Mouse (Mus musculus) left cerebral cortex, postnatal 25 days (tissue): ENCODE results near the gene Itpk1. TPM values are rescaled to one million over a fixed set of nuclear protein-coding genes. Genes with fewer than 3 reads are reported as not detected.

Experiments
- DNase-seq, 2 experiments: peaks; one replicate each; pipeline ENCODE4 v3.0.0; 2022; ENCODE audit warnings: low spot score in 2 of 2, mixed read lengths in 1 of 2
- intact Hi-C: fragments of 180-260 bp; cut with DNase I; formaldehyde crosslinking; loops from one replicate; pipeline ENCODE4 v1.15.1; 2025
- total RNA-seq, 2 experiments: library from RNA; stranded (reverse); gene quantifications; 2 replicates each; pipeline ENCODE4 v1.2.3; 2021

Gene Itpk1
- total RNA-seq, 2 experiments from 2014 or later, result 63.9 to 70.2 TPM

DNA sequence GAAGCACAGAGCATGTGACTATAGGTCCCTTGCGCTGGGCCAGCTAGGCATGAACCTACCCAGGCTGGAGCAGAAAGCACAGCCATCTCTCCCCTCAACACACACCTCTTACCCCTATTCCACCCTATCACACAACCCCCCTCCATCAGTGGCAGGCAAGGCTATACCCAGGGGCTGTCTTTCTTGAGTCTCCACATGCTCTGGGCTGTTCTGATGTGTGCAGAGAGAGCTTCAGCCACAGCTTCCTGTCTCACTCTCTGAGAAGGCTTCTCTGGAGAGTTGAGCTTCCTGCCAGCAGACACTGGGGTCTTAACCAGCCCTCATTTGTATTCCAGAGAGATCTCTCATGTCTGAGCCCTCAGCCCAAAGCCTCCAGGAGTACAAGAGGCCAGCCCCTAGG lies 92.3 kb downstream of the Itpk1 start:
- intact Hi-C loops, result no loop called here
- no peak for DNase-seq

DNA sequence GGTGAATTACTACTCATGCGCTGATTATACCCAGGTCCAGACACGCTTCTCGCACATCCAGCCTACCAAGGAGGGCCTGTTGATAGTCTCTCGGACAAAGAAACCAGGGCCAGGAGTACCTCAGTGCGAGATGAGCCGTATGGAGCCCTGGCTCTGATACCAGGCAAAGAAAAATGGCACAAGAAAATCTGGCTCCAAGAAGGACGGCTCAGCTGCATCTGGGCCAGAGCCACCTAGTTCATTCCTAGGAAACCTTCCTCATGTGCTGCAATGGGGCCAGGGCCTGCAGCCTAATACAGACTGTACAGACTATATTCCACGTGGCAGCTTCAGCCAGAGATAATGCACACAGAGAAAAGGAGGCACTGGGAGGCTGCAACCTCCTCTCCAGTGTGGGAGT lies 93.8 kb downstream of the Itpk1 start:
- DNase-seq, result no peak
- intact Hi-C loops, result no loop called here

DNA sequence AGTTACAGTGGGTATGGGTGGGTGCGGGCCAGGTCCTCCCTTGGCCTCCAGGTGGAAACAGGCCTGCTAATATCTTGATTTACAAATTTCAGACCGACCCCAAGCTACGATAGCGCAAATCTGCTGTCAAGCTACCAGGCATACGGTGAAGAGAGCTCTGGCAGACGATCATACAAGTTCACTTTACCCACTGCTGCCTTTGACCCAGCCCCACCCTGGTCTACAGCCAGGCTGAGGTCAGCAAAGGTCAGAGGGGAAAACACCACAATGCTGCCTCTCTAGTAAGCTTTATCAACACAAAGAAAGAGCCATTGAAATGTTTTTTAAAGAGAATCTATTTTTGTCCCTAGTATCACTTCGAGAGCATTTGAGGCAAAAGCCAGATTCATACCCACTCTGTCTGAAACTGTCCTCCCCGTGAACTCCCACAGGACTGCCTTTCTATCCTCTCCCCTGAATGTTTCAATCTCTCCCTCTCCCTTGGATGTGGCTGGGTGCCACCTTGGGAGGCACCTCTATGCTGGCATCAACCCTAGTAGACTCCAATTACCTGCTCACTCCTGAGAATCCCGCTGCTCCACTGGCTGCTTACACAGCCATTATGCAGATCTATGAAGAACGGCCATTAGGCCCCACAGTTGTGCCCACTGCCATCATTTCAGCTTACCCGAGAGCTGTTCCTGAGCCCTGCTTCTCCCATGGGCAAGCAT lies 96.8 kb downstream of the Itpk1 start:
- no peak for DNase-seq
- intact Hi-C loops, result no loop called here

DNA sequence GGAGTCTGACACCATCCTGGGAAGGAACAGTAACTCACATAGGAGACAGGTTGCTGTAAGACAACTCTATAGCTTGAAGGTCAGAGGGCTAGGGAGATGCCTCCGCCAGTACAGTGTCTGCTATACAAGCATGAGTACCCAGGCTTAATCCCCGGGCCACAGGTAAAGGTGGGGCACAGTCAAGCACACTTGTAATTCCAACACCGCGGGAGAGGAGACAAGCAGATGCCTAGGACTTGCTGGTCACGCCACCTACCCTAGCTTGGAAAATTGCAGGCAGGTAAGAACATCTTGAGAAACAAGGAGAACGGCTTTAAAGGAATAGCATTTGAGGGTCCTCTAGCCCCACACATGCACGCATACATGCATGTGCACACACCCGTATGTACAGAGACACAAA lies 97.7 kb downstream of the Itpk1 start:
- intact Hi-C loops, result no loop called here
- DNase-seq, result no peak

DNA sequence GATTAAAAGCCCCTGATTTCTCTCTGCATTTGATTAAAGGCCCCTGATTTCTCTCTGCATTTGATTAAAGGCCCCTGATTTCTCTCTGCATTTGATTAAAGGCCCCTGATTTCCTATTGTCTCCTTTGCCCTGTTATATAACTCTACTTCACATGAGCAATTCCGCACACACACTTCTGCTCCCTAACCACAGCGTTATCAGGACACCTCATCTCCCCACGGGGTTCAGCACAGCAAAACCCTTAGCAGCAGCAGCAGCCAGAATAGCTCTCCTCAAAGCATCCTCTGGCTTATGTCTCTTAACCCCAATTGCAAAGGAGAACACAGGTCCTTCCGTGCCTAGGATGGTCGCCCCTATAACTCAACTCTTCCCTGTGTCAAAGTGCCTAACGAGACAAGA lies 99.1 kb downstream of the Itpk1 start:
- no peak for DNase-seq
- intact Hi-C loops, result no loop called here

DNA sequence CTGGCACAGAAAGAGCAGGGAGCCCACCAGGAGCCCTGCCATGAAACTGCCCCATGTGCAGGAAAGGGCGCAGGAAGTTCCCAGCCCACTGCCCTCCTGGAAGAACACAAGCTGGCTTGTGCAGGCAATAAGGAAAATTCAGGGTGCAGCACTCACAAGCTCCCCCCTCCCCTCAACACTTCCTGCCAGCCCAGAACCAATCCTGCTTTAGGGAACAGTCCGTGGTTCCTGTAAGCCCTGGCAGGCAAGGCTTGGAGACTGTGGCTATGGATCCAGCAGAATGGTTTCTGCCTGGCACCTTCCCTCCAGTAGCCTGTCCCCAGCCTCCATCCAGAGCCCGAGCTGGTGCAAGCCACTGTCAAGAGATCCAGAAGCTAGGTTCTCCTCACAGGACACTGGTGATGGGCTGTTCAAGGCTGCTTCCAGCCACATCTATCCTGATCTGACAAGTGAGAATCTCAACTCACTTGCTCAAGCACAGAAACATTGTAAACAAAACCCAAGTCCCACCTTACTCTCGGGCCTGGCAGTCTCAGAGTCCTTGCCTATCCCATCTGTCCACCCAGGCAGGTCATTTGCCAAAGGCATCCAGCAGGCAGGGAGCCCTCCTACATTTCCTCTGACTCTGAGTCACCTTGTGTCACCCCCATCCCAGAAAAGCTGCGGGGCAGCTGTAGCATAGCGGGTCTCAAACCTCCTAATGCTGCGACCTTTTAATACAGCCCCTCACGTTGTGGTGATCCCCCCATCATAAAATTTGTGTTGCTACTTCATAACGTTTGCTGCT lies 102.3 kb downstream of the Itpk1 start:
- no peak for DNase-seq
- intact Hi-C loops, result no loop called here

DNA sequence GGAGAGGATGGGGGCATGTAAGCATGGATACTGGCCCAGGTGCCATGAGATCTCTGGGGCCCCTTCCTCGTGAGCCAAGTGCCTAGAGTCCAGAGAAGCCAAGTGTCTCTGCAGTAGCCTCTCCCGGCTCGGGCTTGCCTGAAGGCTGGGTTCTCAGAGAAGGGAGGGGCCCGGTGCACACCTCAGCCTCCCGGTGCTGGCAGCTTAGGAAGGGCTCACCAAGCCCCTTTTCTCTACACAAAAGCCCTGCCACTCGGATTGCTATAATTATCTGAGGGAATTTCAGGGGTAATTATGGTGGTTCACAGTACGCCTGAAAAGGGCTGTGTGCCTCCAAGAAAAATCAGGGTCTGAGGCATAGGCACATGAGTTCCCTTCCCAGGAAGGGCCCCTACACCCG lies 102.9 kb downstream of the Itpk1 start:
- no peak for DNase-seq
- intact Hi-C loops, result no loop called here

DNA sequence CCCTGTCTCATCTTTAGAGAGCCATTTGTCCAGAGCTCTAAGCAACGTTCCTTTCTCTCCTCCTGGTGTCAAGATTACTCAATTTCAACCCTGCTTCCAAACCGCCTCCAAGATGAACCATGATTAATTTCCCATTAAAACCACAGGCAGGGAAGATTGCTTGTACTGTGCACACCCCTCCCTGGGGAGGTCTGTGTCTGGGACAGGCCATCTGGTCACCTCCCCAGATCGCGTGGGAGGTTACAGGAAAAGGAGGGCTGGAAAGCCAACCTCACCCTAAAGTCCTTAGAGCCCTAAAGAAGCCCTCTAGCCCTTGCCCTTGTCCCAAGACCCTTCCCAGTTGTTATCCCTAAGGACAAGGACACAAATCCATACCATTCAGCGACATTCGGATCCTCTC lies 104.4 kb downstream of the Itpk1 start:
- no peak for DNase-seq
- intact Hi-C loops, result no loop called here

DNA sequence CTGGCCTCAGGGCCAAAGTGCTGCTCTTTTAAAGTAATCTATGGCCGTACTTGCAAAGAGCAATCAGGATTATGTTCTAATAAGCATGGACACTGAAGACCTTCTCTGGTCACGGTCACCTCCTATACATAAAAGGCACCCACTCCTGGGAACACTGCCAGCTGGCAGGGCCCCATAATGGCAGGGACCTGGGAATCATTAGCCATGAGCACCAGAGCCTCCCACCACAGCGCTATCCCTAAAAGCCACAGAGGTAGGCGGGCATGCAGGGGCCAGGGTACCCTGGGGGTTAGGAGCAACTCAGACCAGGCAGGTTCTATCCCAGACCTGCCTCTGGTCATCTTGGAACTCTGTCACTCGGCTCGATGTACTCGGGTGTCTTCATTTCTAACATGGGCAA lies 104.9 kb downstream of the Itpk1 start:
- DNase-seq, result no peak
- intact Hi-C loops, result no loop called here

DNA sequence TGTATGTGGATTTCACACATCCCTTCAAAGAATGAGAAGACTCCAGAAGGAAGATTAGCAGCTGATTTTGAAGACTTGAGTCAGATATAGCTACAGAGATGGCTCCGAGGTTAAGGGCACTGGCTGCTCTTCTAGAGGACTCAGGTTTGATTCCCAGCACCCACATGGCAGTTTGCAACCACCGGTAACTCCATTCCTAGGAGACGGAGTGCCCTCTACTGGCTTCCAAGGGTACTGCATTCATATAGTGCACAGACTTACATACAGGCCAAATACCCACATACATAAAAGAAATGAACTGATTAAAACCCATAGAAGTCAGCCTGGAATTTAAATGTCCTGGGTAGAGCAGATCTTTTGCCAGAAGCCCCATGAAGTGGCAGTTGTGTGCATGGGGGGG lies 106.2 kb downstream of the Itpk1 start:
- intact Hi-C loops, result no loop called here
- no peak for DNase-seq

DNA sequence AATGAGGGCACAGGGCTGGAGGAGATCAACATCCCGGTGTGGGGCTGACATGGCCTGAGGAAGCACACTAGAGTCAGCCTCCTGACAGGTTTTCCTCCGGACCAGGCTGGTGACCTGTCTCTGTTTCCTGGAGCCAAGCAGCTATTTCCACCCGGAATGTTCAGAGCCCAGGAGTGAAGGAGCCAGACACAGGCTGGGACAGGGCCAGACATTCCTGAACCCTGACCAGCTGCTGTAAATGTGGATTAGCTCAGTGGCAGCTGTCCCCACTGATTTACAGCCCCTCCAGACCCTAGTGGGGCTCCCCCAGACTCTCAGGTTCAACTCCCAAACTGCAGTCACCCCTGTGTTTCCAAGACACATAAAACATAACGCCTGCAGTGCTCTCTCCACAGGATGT lies 107.3 kb downstream of the Itpk1 start:
- DNase-seq, result no peak
- intact Hi-C loops, result no loop called here

DNA sequence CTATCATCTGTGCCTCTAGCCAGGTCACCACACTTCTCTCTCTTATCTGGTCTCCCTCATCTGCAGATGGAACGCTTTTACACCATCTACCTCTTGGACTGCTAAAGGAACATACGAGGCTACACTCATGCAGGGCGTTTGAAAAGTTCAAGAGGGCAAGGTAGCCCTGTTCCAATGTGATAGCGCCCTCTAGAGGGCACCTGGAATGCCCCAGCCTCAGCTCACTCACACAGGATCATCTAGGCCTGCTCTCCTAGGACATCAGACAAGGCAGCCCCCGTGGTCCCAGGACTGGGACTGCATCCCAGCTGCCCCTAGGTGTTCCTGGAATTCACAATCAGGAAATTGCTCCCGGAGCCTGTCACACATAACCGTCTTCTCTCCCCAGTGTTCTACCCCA lies 108.3 kb downstream of the Itpk1 start:
- intact Hi-C loops, result no loop called here
- no peak for DNase-seq

DNA sequence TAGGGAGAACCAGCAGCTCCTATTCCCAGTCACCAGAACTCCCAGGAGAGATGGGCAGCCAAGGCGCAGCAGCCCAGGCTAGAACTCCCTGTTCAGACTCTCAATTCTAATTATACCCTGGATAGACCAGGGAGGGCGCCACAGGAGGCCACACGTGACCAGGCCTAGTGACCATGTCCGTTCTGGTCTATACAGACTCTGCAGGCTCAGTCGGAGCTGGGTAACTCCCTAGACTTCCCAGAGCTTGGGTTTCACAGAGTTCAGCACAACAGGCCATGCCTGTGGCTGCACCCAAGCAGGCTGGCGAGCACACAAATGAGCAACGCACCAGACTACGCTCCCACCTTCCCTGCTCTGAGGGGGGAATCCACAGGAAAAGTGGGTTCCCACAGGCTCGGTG lies 110.1 kb downstream of the Itpk1 start:
- no peak for DNase-seq
- intact Hi-C loops, result no loop called here

DNA sequence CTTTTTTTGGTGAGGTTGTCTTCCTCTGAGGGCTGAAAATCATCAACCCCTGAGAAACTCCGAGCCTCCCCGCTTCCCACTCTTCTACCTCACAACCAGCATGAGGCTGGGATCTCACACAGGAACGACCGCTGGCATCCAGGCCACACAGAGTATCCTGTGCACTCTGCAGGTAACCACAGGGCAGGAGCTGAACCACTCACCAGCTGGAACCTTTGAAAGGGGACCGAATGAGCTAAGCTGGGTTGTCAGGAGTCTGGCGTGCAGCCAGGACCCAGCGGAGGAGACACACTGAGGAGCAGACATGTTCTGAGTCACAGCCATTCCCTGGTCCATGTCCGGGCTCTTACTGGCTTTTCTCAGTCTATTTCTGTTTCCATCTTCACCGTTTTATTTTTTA lies 111.0 kb downstream of the Itpk1 start:
- intact Hi-C loops, result loop anchor here (1.0 kb wide), 1 partner anchor 60 kb away; no protein-coding TSS in a partner anchor
- DNase-seq, result peak; percentile 64 to 82

DNA sequence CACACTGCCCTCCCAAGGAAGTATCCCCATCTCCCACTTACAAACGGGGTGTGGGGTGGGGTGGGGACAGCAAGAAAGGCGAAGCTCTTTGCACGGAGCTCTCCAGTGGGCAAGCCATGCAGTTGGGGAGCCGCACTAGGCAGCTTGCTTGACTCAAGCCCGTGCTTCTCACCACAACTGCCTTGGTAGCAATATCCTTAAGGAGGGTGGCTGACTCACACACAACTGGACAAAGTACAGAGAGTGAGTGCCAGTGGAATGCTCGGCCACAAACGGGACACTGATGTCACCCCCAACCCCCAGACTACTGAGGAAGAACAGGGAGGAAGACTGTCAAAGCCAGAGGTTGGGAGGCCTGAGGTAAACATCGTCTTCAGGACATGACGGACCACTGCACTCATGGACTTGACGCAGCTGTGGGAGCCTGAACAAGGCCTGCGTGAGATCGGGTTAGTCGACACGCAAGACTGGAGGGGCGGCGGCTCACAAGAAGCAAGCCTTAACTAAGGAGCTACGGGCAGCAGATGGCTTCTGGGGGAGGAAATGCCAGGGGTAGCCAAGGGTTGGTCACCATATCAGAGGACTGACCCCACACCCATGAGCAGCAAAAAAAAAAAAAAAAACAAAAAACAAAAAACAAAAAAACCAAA lies 113.9 kb downstream of the Itpk1 start:
- intact Hi-C loops, result no loop called here

DNA sequence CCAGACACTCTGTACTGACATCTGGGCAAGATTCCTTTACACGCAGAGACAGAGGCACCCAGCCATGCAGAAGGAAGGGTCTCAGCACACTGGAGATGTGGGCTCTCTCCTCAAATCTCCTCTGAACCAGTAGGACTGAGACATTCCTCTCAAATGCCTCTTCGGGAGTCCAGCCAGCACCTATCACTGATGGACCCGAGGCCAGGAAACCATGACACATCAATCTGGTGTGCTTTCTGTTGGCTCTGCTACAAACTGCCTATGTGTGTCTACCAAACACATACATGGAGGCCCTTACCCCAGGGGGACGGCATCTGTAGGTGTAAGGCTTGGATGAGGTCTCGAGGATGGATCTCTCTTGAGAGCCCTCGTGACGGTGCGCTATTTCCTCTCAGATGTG lies 117.6 kb downstream of the Itpk1 start:
- intact Hi-C loops, result no loop called here
- no peak for DNase-seq

More for the DNA sequence above, 113.9 kb downstream of the Itpk1 start:
- no peak for DNase-seq

DNA sequence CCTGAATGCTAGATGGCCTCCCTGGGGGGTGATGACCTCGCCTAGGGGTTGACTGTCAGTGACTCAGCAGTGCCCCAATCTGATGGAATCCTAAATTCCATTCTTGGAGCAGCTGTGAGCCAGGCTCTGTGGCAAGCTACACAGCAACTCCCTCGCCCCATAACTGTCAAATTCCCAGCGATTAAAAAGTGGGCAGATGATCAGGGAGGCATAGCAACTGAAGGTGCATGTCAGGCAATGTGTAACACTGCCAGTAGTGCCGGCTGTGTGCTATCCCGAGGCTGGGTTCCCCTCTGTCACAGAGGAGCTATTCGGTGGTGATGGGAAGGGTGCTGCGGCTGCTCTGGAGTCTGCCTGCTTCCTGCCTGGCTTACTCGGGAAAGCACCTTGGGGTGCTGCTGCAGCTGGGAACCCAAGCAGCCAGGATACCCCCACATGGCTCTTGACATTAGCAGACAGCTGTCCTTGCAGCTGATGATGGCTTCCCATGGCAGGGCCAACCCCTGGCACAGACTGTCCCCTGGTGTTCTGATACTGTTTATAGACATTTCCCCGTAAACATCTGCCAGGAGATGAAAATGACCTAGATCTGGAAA lies 118.3 kb downstream of the Itpk1 start:
- peak in 1 of 2 experiments; percentile 52 for DNase-seq
- intact Hi-C loops, result no loop called here

DNA sequence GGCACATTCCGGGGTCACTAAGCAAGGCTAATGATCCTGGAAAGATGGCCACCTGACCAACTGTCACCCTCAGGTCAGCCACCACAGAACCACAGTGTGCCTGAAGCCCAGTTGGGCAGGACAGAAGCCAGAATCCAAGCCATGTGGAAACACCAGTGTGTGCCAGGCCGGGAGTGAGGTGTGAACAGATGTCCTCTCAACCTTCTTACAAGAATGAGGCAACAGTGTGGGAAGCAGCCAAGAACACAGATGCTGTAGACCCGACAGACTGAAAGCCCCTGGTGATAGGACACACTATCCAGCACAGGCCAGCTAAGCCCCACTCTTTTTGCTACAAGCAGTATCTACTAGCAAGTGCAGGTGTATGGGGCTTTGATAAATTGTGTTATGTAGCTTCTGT lies 119.3 kb downstream of the Itpk1 start:
- DNase-seq, result peak in 1 of 2 experiments; percentile 72
- intact Hi-C loops, result no loop called here

DNA sequence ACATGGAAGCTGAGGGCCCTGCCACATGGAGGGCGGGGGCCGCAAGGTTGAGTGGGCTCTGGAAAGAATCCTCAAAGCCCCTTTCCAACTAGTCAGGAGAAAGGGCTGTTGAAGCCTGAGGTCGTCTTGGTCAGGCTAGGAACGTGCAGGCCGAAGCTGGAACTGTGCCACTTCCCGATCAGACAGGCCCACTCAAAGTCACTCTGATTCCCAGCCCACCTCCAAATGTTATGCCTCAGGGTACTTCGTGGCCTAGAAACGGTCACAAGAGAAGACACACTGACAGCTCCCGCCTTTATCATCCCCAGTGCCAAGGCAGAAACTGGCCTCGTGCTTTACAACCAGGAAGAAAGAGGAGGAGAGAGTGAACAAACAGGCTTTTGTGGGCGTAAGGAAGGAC lies 122.3 kb downstream of the Itpk1 start:
- intact Hi-C loops, result no loop called here
- DNase-seq, result no peak

DNA sequence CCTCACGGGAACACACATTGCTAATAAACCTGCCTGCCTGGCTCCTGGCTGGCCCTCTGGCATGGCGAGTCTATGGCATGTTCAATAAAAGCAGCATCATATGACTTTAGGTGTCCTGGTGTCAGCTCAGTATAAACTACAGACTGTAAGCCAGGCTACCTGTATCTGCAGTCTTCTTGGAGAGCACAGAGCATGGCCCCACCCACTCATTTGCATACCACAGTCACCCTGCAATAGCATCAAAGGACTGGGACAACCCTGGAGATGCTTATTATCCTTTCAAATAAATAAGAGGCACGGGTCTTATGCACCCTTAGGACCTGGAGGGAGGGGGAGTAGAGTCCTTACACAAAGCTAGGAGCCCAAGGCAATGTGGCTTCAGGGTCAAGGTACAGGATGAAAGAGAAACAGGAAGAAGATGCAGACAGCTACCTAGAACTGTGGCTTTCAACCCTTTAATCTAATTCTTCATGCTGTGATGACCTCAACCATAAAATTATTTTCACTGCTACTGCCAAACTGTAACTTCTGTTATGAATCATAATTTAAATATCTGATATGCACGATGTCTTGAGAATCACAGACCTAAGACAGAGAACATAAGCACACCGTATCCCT lies 123.0 kb downstream of the Itpk1 start:
- no peak for DNase-seq
- intact Hi-C loops, result no loop called here
